Mouse (Mus musculus) cerebellum, adult 2 months (tissue): ENCODE data around the gene Rbm15b. TPM values are rescaled to one million over a fixed set of nuclear protein-coding genes. Genes with fewer than 3 reads are reported as not detected.

Source experiments
- DNase-seq, 2 experiments: peaks; one replicate each; pipeline ENCODE4 v3.0.0; 2021
- H3K27ac ChIP-seq: fragments of 200-500 bp; 2 replicates; pipeline ENCODE4 v1.5.1; 2012; ENCODE audit warnings: low read length, control low read depth, inconsistent platforms; ENCODE audit not compliant: insufficient read depth
- H3K27me3 ChIP-seq: fragments of 200-500 bp; 2 replicates; pipeline ENCODE4 v1.6.1; 2012; ENCODE audit warnings: inconsistent platforms, mild to moderate bottlenecking, low read length, moderate library complexity; ENCODE audit not compliant: control insufficient read depth, insufficient read depth
- H3K4me1 ChIP-seq: fragments of 200-500 bp; 2 replicates; pipeline ENCODE4 v1.6.1; 2011; ENCODE audit warnings: low read length; ENCODE audit not compliant: control insufficient read depth, insufficient read depth
- H3K4me3 ChIP-seq: fragments of 200-500 bp; replicated peaks from 2 replicates; pipeline ENCODE3; 2011; ENCODE audit warnings: mild to moderate bottlenecking, low read depth, low read length, control low read depth; ENCODE audit not compliant: insufficient read depth
- CTCF ChIP-seq: fragments of 200-500 bp; IDR thresholded peaks from 2 replicates; pipeline ENCODE4 v1.5.1; 2011; ENCODE audit warnings: low read depth, mild to moderate bottlenecking, control low read depth, low read length, moderate library complexity, borderline replicate concordance; ENCODE audit not compliant: insufficient read depth
- POLR2A ChIP-seq: fragments of 200-500 bp; IDR thresholded peaks from 2 replicates; pipeline ENCODE4 v1.6.1; 2011; ENCODE audit warnings: low read length, control low read depth, borderline replicate concordance; ENCODE audit not compliant: insufficient read depth
- WGBS: fragments of 180-500 bp; shearing (Covaris S2); methylation state at CpG from one replicate; pipeline ENCODE4 v1.1.7; 2018; 5-methylcytosine and 5-hydroxymethylcytosine counted together
- polyA plus RNA-seq: library from polyadenylated mRNA; depleted of rRNA; stranded (reverse); fragments of >200 nt; gene quantifications from 2 replicates; pipeline ENCODE4 v1.2.3, GENCODE M21; 2012

Gene Rbm15b
- polyA plus RNA-seq, 1 experiment: 13.1 TPM

GRCm38 (mm10) chr9:106903099-106903790 is 16.0 kb upstream of the Rbm15b start:
- no peak for DNase-seq
- no peaks in the 10 kb centered on the region for H3K27me3 ChIP-seq
- WGBS: 80% methylated on average over 4 of the region's 4 CpGs
- no peak overlapping the region for H3K27ac ChIP-seq
- no peaks in the 10 kb centered on the region for H3K4me1 ChIP-seq
- no peak overlapping the region for H3K4me3 ChIP-seq
- TF ChIP-seq CTCF (no peak), POLR2A (no peak)

GRCm38 (mm10) chr9:106901596-106901995 is 14.4 kb upstream of the Rbm15b start:
- Histone ChIP-seq H3K27ac (no peak overlapping the region), H3K27me3 (no peaks in the 10 kb centered on the region), H3K4me1 (no peaks in the 10 kb centered on the region), H3K4me3 (no peak overlapping the region)
- 91% methylated on average over 7 of the region's 7 CpGs for WGBS
- no peak for TF ChIP-seq CTCF
- TF ChIP-seq POLR2A: no peak
- DNase-seq: no peak

- Histone ChIP-seq H3K27ac (no peak overlapping the region), H3K4me1 (no peaks in the 10 kb centered on the region), H3K4me3 (no peak overlapping the region), H3K27me3 (no peaks in the 10 kb centered on the region)
- no peak for DNase-seq
- WGBS: 94% methylated on average over 1 of the region's 1 CpGs
- TF ChIP-seq CTCF: no peak
- no peak for TF ChIP-seq POLR2A
Observed at GRCm38 (mm10) chr9:106898901-106899300, 11.7 kb upstream of the Rbm15b start.

GRCm38 (mm10) chr9:106893327-106893726 is 6.1 kb upstream of the Rbm15b start:
- DNase-seq: no peak
- H3K4me1 ChIP-seq: peaks cover 3% of the 10 kb centered on the region; the same call in 1 of the 2 replicates
- H3K4me3 ChIP-seq: no peak overlapping the region
- H3K27me3 ChIP-seq: no peaks in the 10 kb centered on the region
- WGBS: 50% methylated on average over 3 of the region's 3 CpGs
- TF ChIP-seq CTCF (no peak), POLR2A (no peak)
- no peak overlapping the region for H3K27ac ChIP-seq

GRCm38 (mm10) chr9:106892552-106892875 is 5.3 kb upstream of the Rbm15b start:
- Histone ChIP-seq H3K4me1 (peaks cover 3% of the 10 kb centered on the region; the same call in 1 of the 2 replicates), H3K27ac (peak overlapping the region; percentile 60), H3K4me3 (peak overlapping the region; percentile 86), H3K27me3 (no peaks in the 10 kb centered on the region)
- WGBS: under 1% methylated on average over 9 of the region's 9 CpGs
- DNase-seq: no peak
- no peak for TF ChIP-seq POLR2A
- TF ChIP-seq CTCF: no peak

- DNase-seq: peak; percentile 98 to 99
- Histone ChIP-seq H3K4me3 (peak within 1 kb of the TSS; percentile 86), H3K27me3 (no peaks in the 10 kb centered on the region), H3K4me1 (peaks cover 3% of the 10 kb centered on the region; the same call in 1 of the 2 replicates), H3K27ac (peak within 1 kb of the TSS; percentile 60)
- TF ChIP-seq POLR2A (peak; percentile 92), CTCF (no peak)
- WGBS: under 1% methylated on average over 59 of the region's 59 CpGs
Observed at GRCm38 (mm10) chr9:106891829-106892551, 4.8 kb upstream of the Rbm15b start, which contains the start of gene Manf. Gene Manf (minus strand): TSS chr9:106891979.

GRCm38 (mm10) chr9:106891341-106891741 is 4.1 kb upstream of the Rbm15b start:
- H3K27ac ChIP-seq: peak overlapping the region; percentile 59
- TF ChIP-seq CTCF (no peak), POLR2A (no peak)
- WGBS: under 1% methylated on average over 17 of the region's 17 CpGs
- H3K4me3 ChIP-seq: peak overlapping the region; percentile 79
- H3K27me3 ChIP-seq: no peaks in the 10 kb centered on the region
- H3K4me1 ChIP-seq: peaks cover 3% of the 10 kb centered on the region; the same call in 1 of the 2 replicates
- DNase-seq: no peak

- no peak for TF ChIP-seq POLR2A
- no peak for TF ChIP-seq CTCF
- no peak overlapping the region for H3K27ac ChIP-seq
- WGBS: 42% methylated on average over 8 of the region's 8 CpGs
- peak overlapping the region; percentile 79 for H3K4me3 ChIP-seq
- peak in 1 of 2 experiments; percentile 44 for DNase-seq
- peaks cover 3% of the 10 kb centered on the region; the same call in 1 of the 2 replicates for H3K4me1 ChIP-seq
- H3K27me3 ChIP-seq: no peaks in the 10 kb centered on the region
Observed at GRCm38 (mm10) chr9:106890496-106891240, 3.4 kb upstream of the Rbm15b start.
